Mouse (Mus musculus): ENCODE data around the gene Vps37b. TPM values are rescaled to one million over a fixed set of nuclear protein-coding genes. Genes with fewer than 3 reads are reported as not detected.

Gene Vps37b
- total RNA-seq, 2 experiments from 2014 or later = 46.7 to 50.6 TPM

DNA sequence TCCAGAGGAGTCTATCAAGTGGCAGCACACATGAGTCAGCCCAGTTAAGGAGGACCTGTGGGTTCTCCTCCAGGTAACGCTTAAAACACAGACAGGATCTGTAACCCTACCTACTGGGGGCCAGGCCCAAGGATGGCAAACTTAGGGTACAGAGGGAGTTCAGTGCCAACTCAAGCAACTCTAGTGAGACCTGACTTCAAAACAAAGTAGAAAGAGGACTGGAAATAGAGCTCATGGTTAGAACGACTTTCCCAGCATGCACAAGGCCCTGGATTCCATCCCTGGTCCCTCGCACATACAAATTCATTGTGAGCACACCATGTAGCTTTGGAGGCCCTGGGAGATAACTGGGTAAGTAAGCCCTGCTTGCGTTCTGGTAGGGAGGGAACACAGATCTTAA, 61.5 kb downstream of the Vps37b start:
- intact Hi-C loops (cut with DNase I) = no loop called here
- DNase-seq (ENCODE audit: low spot score in 2 of 2) = no peak

DNA sequence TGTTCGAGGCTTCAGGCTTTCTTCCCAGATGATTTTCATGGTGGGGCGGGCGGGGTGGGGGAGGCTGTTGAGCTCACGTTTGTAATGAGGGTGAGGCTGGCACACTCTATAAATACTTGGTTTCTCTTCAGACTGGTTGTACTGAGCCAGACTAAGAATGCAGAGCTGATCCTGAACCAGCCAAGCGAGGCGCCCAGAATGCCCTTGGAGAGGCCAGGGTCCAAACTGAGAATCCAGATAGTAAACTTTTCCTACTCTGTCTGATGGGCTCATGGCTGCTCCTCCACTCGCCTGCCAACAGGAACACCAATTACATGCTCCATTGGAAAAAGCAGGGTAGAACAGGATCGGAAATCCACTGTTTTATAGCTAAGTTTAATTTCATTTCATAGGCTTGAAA, 62.9 kb downstream of the Vps37b start:
- DNase-seq (ENCODE audit: low spot score in 2 of 2) = no peak
- intact Hi-C loops (cut with DNase I) = no loop called here

DNA sequence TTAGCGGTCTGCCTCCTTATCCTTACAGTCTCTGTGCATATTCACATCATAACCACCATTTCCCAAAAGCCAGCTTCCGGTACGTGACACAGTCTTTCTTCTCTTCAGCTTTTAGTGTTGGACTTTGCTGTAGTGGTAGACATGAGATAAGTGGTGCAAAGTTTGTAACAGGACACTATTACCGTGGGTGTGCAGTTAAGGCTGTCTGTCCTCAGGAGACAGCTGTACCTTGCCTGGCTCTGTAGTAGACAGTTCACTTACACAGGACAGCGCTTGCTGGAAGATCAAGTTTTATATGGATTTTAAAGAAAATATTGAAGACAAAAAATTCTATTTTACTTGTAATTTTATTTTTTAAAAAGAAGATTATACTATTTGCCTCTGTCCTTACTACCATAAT, 63.6 kb downstream of the Vps37b start:
- DNase-seq (ENCODE audit: low spot score in 2 of 2) = no peak
- intact Hi-C loops (cut with DNase I) = no loop called here

- intact Hi-C loops (cut with DNase I) = no loop called here
- DNase-seq (ENCODE audit: low spot score in 2 of 2) = no peak
These were observed 65.3 kb downstream of the Vps37b start for GRCm38 (mm10) chr5:123966759-123967158.

DNA sequence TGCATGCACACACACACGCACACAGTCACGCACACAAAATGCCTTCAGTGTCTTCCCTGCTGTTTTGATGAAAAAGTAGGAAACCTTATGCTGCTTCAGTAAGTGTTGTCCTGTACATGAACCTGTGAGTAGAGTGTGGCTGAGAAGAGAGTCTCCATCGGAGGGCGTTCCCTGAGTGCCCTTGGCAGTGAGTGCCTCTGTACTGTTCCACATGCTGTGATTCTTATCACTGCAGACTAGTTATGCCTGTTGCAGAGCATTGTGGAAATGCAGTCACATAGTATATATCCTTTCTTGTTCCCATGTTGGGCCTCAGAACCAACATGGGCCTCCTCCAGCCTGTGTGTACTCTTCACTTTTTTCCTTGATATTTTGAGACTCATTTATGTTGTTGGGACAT, 67.9 kb downstream of the Vps37b start:
- intact Hi-C loops (cut with DNase I) = no loop called here
- DNase-seq (ENCODE audit: low spot score in 2 of 2) = no peak

DNA sequence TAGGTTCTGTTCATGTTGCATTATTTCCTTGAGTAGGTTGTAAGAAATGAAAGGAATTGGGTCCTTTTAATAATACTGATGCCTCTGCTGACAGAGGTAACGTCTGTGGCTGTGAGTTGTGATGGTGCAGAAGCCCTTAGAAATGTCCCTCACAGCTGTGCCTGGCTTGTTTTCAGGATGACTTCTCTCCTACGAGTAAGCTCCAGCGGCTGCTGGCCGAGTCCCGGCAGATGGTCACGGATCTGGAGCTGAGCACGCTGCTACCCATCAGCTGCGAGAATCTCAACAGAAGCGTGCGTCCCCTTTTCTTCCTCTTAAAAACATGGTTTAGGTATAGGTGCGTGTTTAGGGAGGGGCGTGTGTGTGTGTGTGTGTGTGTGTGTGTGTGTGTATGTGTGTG, 71.0 kb downstream of the Vps37b start:
- intact Hi-C loops (cut with DNase I) = no loop called here
- no peak for DNase-seq (ENCODE audit: low spot score in 2 of 2)

GRCm38 (mm10) chr5:123960129-123960528, 71.9 kb downstream of the Vps37b start:
- intact Hi-C loops (cut with DNase I) = no loop called here
- DNase-seq (ENCODE audit: low spot score in 2 of 2) = no peak

DNA sequence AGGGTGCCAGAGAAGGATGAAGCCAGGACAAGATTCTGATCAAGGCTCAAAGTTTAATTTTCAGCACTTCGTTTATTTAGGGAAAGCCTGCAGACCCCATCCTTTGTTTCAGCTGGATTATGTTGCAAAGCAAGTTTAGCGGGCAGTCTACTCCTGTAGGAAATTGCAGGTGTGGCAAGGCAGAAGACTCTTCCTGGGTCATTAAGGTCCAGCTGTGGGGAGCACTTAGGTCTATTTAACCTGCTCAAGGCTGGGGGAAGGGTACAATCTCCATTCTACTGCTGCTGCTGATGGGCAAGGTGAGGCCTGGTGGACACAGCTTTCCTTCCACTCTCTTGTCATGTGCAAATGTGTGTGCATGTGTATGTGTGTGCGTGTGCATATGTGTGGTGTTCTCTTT, 73.1 kb downstream of the Vps37b start:
- no peak for DNase-seq (ENCODE audit: low spot score in 2 of 2)
- intact Hi-C loops (cut with DNase I) = no loop called here

GRCm38 (mm10) chr5:123957213-123957612, 74.9 kb downstream of the Vps37b start:
- intact Hi-C loops (cut with DNase I) = no loop called here
- peak in 1 of 2 experiments; percentile 60 for DNase-seq (ENCODE audit: low spot score in 2 of 2)

Small RNA genes within 50 kb of the gene (microRNA-seq; reads per million reads assigned to microRNA genes)
- 1.5 to 5.0 reads per million in 2 experiments for gene Mir7032

Other genes with a start within 250 kb of the Vps37b start
- gene Hcar2, start 166.8 kb downstream of the Vps37b start, total RNA-seq (2021) = not detected
- gene Hcar1, start 152.2 kb downstream of the Vps37b start, total RNA-seq (2021) = 1 to 10 TPM; 1.0 to 1.4 TPM
- gene Denr, start 125.1 kb downstream of the Vps37b start, total RNA-seq (2021) = 10 to 100 TPM; 64.4 to 73.6 TPM
- gene Gm43518, start 104.9 kb downstream of the Vps37b start, total RNA-seq (2021) = under 1 TPM in 1 of 2 experiments, not detected in 1; 0.82 TPM
- gene Ccdc62, start 101.6 kb downstream of the Vps37b start, total RNA-seq (2021) = 1 to 10 TPM; 3.1 to 3.7 TPM
- gene Hip1r, start 58.6 kb downstream of the Vps37b start, total RNA-seq (2021) = 10 to 100 TPM; 60.5 to 67.1 TPM
- gene Abcb9, start 63.5 kb upstream of the Vps37b start, total RNA-seq (2021) = 10 to 100 TPM; 54.8 to 62.4 TPM
- gene Ogfod2, start 80.0 kb upstream of the Vps37b start, total RNA-seq (2021) = 10 to 100 TPM; 36.6 to 38.6 TPM
- gene Arl6ip4, start 83.8 kb upstream of the Vps37b start, total RNA-seq (2021) = 10 to 100 TPM; 45.9 to 57.4 TPM
- gene Pitpnm2, start 217.5 kb upstream of the Vps37b start, total RNA-seq (2021) = 100 to 1,000 TPM; 275 to 292 TPM

All from left cerebral cortex, postnatal 25 days (tissue).